Mouse (Mus musculus): ENCODE results near the gene Atp6v1d.

DNA sequence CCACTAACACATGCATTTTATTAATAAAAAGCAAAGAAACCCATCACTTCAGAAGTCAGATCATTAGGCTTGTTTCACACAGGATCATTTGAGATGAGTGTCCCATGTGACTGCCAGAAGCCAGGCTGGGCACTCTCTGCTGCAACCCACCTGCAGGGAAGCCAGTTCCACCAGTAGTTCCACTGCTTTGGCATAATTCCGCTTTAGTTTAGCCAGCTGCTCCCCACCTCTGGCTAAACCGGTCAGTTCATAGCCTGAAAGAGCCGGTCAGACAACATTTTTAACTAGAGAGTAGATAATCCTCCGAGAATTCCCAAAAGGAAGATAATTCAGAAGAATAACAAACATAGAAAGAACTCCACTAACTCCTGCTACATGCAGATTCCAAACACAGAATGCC, 13.2 kb downstream of the Atp6v1d start:
- TF ChIP-seq MAFK (IDR thresholded peaks at IDR 0.05; ENCODE audit: insufficient read depth, low read depth, low read length), result no peak
- TF ChIP-seq HCFC1 (IDR thresholded peaks at IDR 0.05; ENCODE audit: borderline replicate concordance, insufficient read depth, low read length), result no peak
- TF ChIP-seq CHD2 (IDR thresholded peaks at IDR 0.05; ENCODE audit: low read depth, low read length), result no peak

All from ES-E14 (cell line).